Mouse (Mus musculus) natural killer cell, adult 2 months (primary cell): ENCODE data around the gene Tnfrsf1a.
A peak's percentile ranks its signal among the peaks of the same experiment; 100 is the strongest.

ENCODE experiments used
- DNase-seq, 2 experiments: peaks; one replicate each; pipeline ENCODE4 v3.0.0; 2022; ENCODE audit warnings: low spot score in 2 of 2

Tnfrsf1a gene

GRCm38 (mm10) chr6:125323547-125323946 is 25.6 kb upstream of the Tnfrsf1a start:
- no peak for DNase-seq

DNA sequence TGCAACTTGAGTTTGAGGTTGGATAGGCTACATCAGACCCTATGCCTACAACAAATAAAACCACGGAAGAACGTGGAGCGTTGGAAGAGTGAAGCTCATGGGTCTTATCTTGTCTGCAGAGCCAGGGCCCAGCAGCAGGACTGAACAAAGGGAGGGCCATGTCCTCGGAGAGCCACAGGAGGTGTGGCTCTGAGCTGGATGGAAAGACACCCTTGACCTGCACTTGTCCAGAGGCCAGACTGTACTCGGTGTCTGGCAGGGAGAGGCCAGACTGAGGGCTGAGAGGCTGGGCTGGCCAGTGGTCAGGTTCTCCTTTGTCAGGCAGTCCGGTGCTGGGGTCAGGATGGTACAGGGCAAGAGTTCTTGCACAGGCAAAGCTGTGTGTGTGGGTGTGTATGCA is 23.8 kb upstream of the Tnfrsf1a start:
- DNase-seq = no peak

GRCm38 (mm10) chr6:125328243-125328642 is 20.9 kb upstream of the Tnfrsf1a start:
- DNase-seq = peak; percentile 36 to 48

DNA sequence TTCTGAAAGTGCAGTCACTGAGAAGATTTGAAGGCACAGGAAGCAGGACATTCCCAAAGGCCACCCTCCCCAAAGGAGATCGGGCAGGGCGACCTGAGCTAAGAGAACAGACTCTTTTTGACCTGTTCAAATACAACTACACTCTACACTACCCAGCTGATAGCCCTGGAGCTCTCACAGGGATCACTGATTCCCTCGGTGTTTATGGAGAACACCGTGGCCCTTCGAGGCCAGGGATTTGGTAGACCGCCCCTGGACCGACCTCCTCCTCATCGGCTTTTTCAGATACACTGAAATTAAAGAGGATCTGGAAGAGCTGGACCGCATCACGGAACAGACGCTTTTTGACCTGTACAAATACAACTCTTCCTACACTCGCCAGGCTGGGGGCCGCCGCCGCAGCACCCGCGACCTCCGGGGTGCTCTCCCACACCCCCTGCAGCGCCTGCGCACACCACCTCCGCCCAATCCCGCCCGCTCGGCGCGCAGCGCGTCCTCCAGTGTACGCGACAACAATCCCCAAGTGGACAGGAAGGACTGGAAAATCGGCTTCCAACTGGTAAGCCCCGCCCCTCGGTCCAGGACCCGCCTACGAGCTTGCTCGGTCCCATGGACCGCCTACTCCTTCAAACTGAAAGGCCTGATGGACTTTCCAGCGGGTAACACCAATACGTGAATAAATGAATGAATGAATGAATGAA is 18.4 kb upstream of the Tnfrsf1a start:
- peak in 1 of 2 experiments; percentile 18 for DNase-seq

DNA sequence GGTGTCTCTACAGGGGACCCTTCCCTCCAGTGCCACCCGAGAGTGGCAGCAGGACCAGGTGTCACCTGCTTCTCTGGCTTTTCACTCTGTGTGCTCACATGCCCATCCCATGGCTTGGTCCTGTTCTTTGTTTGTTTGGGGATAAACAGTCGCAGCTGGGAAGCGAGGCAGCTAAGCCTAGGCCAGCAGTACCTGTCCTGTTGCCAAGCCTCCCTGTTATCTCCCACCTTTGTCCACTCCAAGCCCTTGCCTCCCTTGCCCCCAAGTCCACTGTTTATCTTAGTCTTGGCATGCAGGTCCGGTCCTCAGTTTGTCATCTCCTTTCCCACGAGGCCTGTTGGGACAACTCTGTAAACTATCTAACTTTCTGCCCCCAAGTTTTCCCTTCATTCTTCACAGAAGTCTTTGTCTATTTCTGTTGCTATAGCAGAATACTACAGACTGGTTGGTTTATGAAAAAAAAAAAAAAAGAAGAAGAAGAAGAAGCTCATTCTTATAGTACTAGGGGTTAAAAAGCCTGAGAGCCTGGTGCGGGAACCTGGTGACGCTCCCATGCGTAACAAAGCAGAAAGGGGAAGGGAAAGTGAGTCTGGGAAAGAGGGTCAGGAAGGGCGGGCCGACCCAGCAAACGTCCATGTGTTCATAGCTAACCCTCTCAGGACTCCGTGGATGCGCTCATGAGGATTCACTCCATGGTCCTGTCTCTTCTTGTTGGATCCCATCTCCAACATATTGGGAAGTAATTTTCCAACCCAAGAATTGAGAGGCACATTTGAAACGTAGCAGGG is 15.9 kb upstream of the Tnfrsf1a start:
- no peak for DNase-seq

- no peak for DNase-seq
Observed at GRCm38 (mm10) chr6:125334356-125334755, 14.8 kb upstream of the Tnfrsf1a start.

DNA sequence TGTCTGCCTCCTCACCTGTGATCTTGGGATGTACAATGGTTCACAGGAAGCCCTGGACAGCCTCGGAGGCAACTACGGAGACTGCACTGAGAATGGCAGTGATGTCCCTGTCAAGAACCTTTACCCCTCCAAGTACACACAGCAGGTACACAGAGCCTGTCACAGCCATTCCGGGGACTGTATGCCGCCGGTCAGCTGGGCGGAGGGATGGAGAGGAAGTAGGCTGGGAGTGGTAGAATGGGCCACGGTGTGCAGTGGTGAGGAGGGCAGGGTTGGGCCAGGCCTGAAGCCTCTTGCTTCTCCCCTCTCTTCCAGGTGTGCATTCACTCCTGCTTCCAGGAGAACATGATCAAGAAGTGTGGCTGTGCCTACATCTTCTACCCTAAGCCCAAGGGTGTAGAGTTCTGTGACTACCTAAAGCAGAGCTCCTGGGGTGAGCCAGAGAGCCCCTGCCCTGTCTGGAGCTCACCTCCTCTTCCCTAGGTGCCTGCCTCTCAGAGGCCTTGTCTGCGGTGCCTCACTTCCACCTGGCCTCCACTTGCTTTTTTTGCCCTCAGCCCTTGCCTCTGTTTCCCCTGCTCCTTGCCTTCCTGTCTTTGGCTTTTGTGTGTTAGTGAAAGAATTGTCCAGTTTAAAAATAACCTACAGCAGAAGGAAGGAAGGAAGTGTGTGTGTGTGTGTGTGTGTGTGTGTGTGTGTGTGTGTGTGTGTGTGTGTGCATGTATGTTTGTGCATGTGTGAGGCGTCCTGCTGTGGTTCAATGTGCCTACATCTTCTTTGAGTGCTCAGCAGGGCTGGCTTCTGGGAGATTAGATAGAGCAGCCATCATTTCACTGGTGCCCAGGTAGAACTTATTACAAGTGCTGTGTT is 10.1 kb upstream of the Tnfrsf1a start:
- DNase-seq = no peak

DNA sequence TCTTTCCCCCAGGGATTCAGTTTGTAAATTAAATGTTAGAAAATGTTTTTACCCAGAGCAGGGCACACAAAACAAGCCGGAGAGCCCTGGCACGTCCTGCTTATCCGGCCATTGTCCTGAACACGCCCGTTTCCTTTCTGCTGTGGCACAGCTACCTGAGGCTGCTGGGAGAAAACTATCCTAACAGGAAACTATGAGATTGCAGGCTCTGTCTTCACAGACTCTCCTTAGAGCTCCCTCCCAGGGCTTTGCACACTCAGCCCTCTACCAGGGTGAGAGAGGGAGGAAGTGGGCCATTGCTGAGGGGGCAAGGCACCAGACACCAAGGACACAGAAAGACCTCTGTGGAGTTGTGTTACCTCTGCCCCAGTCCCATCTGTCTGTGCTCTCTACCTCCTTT is 8.9 kb upstream of the Tnfrsf1a start:
- DNase-seq = no peak

DNA sequence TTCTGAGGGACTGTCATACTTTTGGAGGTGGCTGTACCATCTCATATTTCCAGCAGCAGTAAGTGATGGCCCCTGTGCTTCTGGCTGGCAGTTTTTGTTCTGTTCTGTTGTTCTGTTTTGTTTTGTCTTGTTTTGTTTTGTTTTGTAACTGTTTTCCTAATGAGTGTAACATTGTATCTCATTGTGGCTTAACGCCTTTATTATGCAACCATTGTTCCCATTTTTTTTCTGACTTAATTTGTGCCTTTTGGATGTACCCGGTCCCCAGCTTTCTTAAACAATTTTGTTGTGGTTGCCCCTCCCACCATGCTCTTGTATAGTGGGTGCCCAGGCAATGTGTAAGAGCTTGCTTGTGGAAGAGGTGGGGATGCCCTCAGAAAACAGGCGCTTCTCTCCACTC is 7.0 kb upstream of the Tnfrsf1a start:
- DNase-seq = no peak

- DNase-seq = no peak
Observed at GRCm38 (mm10) chr6:125344084-125344483, 5.1 kb upstream of the Tnfrsf1a start.

- DNase-seq = no peak
Observed at GRCm38 (mm10) chr6:125344866-125345265, 4.3 kb upstream of the Tnfrsf1a start.

GRCm38 (mm10) chr6:125345625-125346024 is 3.5 kb upstream of the Tnfrsf1a start:
- DNase-seq = no peak

GRCm38 (mm10) chr6:125346029-125346428 is 3.1 kb upstream of the Tnfrsf1a start:
- DNase-seq = no peak

GRCm38 (mm10) chr6:125349575-125350230 is 541 bp downstream of the Tnfrsf1a start:
- peak in 1 of 2 experiments; percentile 30 for DNase-seq

GRCm38 (mm10) chr6:125350231-125350994 is 1.3 kb downstream of the Tnfrsf1a start:
- no peak for DNase-seq

DNA sequence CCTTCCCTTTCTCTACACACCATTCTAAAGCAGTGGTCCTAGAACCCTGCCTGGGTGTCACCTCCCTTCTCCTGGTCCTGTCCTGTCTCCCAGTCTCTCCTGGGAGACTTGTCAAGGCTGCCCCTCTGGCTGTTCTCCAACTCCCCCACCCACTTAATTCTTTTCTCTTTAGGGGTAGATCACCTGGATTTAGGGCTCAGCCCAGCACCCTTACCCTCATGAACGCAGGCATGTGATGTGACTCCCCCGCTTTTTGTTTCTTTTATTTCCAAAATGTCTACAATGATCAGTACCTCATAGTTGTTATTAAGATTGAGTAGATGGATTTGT is 1.8 kb downstream of the Tnfrsf1a start:
- DNase-seq = no peak

DNA sequence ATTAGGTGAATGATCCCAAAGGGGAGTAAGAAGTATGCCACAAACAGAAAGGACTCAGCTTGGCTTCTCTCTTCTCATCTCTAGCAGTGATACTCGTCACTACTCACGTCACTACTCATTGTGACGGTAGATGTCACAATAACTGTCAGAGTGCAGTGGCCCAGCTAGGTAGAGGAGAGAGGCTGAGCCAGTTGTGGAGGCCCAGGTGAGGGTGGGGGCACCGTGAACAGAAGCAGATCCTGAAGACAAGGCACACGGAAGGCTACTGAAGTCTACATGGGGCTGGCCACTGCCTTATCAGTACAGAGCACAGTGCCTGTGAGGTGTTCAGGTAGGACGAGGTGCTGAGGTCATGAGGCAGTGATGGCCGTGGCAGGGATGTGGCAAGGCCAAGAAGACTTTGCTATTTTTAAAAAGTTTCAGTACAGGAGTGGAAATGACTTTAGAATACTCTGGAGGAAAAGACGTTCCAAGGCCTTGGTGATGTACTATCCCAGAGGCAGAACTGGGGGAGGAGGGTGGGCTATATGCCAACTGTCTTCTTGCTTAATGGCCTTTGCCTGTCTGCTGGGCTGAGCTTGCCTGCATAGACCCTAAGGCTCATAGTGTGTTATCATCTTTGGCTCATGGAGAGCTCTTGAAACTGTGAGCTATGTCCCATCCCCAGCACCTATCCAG is 2.3 kb downstream of the Tnfrsf1a start:
- DNase-seq = peak; percentile 48 to 65

GRCm38 (mm10) chr6:125352046-125352384 is 2.9 kb downstream of the Tnfrsf1a start:
- DNase-seq = no peak

DNA sequence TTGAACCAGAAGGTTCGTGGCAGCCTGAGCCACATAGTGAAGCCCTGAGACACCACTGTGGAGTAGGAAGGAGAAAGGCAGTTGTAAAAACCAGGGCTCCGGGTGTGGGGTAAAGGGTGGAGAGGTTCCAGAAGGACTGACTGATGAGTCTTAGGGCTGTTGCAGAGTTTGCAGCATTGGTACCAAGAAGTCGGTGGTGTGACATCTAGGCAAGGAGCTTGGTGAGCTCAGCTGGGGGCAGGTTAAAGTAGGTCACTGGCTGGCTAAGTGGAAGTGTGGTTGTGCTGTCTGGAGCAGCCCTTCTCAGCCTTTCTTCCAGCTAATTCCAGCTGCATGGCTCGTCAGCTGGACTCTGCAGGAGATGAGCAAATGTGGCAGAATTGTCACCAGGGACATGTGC is 3.6 kb downstream of the Tnfrsf1a start:
- no peak for DNase-seq

GRCm38 (mm10) chr6:125353221-125353620 is 4.1 kb downstream of the Tnfrsf1a start:
- no peak for DNase-seq

DNA sequence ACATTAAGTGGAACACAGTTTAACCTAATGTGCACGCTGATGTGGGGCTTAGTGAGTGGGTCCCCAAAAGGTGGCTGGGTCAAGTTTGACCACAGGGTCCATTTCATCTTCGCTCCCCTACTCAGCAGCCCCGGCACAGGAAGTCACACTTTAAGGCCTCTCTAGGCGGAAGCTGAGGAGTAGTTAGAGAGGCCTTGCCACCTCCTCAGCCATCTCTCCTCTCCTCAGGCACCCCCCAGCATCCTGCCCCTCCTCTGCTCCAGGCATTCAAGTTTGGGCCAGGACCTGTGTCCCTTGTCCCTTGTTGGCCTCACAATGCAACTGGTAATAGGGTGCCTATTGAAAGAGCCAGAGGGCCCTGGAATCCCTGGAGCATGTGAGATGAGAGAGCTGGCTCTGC is 4.5 kb downstream of the Tnfrsf1a start:
- DNase-seq = peak; percentile 51 to 66
